Mouse (Mus musculus): ENCODE measurements around the gene Pop7.

The Pop7 gene

GRCm38 (mm10) chr5:137528247-137528968 is 26.1 kb upstream of the Pop7 start:
- DNase-seq (ENCODE audit: low spot score) = no peak

- DNase-seq (ENCODE audit: low spot score) = no peak
Observed at GRCm38 (mm10) chr5:137527413-137527812, 25.1 kb upstream of the Pop7 start.

- DNase-seq (ENCODE audit: low spot score) = no peak
Observed at GRCm38 (mm10) chr5:137526192-137526936, 24.0 kb upstream of the Pop7 start.

- no peak for DNase-seq (ENCODE audit: low spot score)
Observed at GRCm38 (mm10) chr5:137525511-137525910, 23.2 kb upstream of the Pop7 start.

- no peak for DNase-seq (ENCODE audit: low spot score)
Observed at GRCm38 (mm10) chr5:137524671-137525070, 22.4 kb upstream of the Pop7 start.

- no peak for DNase-seq (ENCODE audit: low spot score)
Observed at GRCm38 (mm10) chr5:137524251-137524515, 21.9 kb upstream of the Pop7 start.

- DNase-seq (ENCODE audit: low spot score) = no peak
Observed at GRCm38 (mm10) chr5:137523396-137524250, 21.3 kb upstream of the Pop7 start.

GRCm38 (mm10) chr5:137522711-137523110 is 20.4 kb upstream of the Pop7 start:
- no peak for DNase-seq (ENCODE audit: low spot score)

- DNase-seq (ENCODE audit: low spot score) = no peak
Observed at GRCm38 (mm10) chr5:137521861-137522260, 19.5 kb upstream of the Pop7 start.

- no peak for DNase-seq (ENCODE audit: low spot score)
Observed at GRCm38 (mm10) chr5:137519691-137520550, 17.6 kb upstream of the Pop7 start.

- DNase-seq (ENCODE audit: low spot score) = no peak
Observed at GRCm38 (mm10) chr5:137518436-137518835, 16.1 kb upstream of the Pop7 start, which contains the start of gene Gigyf1. Gigyf1 (plus strand) TSS chr5:137518548.

- DNase-seq (ENCODE audit: low spot score) = no peak
Observed at GRCm38 (mm10) chr5:137514811-137515210, 12.5 kb upstream of the Pop7 start.

GRCm38 (mm10) chr5:137513951-137514721 is 11.8 kb upstream of the Pop7 start:
- DNase-seq (ENCODE audit: low spot score) = no peak

- no peak for DNase-seq (ENCODE audit: low spot score)
Observed at GRCm38 (mm10) chr5:137512847-137513794, 10.8 kb upstream of the Pop7 start.

GRCm38 (mm10) chr5:137511706-137512105 is 9.4 kb upstream of the Pop7 start:
- DNase-seq (ENCODE audit: low spot score) = no peak

GRCm38 (mm10) chr5:137510573-137511390 is 8.5 kb upstream of the Pop7 start:
- no peak for DNase-seq (ENCODE audit: low spot score)

GRCm38 (mm10) chr5:137510014-137510501 is 7.7 kb upstream of the Pop7 start:
- DNase-seq (ENCODE audit: low spot score) = no peak

- no peak for DNase-seq (ENCODE audit: low spot score)
Observed at GRCm38 (mm10) chr5:137504041-137504440, 1.7 kb upstream of the Pop7 start.

- no peak for DNase-seq (ENCODE audit: low spot score)
Observed at GRCm38 (mm10) chr5:137502667-137503110, 371 bp upstream of the Pop7 start.
